ENCODE assay signal across 27 mouse cellular contexts in the genomic region with DNA sequence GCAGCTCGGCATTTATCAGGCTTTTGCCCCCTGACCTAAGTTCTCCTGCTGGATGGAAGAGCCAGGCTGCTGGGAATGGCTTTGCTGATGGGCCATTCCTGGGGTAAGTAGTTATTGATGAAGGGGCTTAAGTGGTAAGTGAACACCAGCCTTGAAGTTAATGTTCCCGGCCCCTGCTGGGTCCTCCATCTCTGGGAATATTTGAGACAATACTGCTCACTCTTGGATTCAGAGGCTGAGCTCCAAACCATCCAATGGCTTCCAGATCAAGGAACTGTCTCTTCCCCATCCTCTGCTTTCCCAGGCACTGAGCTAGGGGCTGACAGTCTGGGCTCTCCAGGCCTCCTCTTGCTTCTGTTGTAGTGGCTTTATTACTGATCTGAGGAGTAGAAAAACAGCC.
A peak's percentile ranks its signal among the peaks of the same experiment; 100 is the strongest.
DNase-seq lines count a peak whose midpoint lies in the region; ATAC-seq lines count a peak whose summit lies in the region.
"Had no signal": no experiment of that assay in that cellular context is flagged by ENCODE, and none has a peak within 500 bp of the region (broad histone marks: within the 10 kb centered on the region; RNA-seq: fewer than 3 reads in every experiment).

No protein-coding gene starts in this region.

- DNase-seq in hindbrain, embryonic 11.5 days (ENCODE audit: low spot score) = no peak
- no peak for DNase-seq in hindbrain, embryonic 14.5 days (ENCODE audit: low spot score)
- DNase-seq in midbrain, embryonic 11.5 days (ENCODE audit: low spot score, missing footprints) = peak; percentile 79
- DNase-seq in neural tube, embryonic 11.5 days (ENCODE audit: low spot score) = peak; percentile 39
- DNase-seq in frontal cortex, postnatal 36 days (ENCODE audit: low spot score in 2 of 2) = no peak
- DNase-seq: adrenal gland, adult 2 months; adrenal gland, postnatal 14 days; cerebellum, adult 11 months; cerebellum, adult 2 months; cerebellum, adult 9-11 months; cerebellum, postnatal 25 days; gastrocnemius, adult 2 months; gastrocnemius, postnatal 14 days; heart, adult 18-20 months; heart, postnatal 14 days; heart, postnatal 4 days had no signal

- no peak overlapping the region for H3K4me3 ChIP-seq in hindbrain, embryonic 11.5 days (ENCODE audit: low read depth, low read length)
- no peak overlapping the region for H3K4me3 ChIP-seq in hindbrain, embryonic 14.5 days (replicated peaks; ENCODE audit: low read length)
- no peak overlapping the region for H3K4me3 ChIP-seq in midbrain, embryonic 11.5 days (ENCODE audit: low read depth, low read length)
- H3K4me3 ChIP-seq in midbrain, embryonic 16.5 days (ENCODE audit: low read depth, low read length) = no peak overlapping the region
- H3K4me3 ChIP-seq in neural tube, embryonic 11.5 days (ENCODE audit: low read depth, low read length) = no peak overlapping the region
- no peak overlapping the region for H3K4me3 ChIP-seq in neural tube, embryonic 15.5 days (replicated peaks)
- H3K4me3 ChIP-seq in limb, embryonic 12.5 days (replicated peaks) = no peak overlapping the region
- H3K4me3 ChIP-seq: forebrain, embryonic 10.5 days; forebrain, embryonic 13.5 days; gastrocnemius, adult 2 months; heart, embryonic 10.5 days; heart, embryonic 13.5 days; hindbrain, embryonic 15.5 days had no signal

- H3K27ac ChIP-seq in hindbrain, embryonic 11.5 days (ENCODE audit: low read depth, low read length) = 0 out of 2 replicates have a peak overlapping the region, but pooled peaks have one; percentile 37
- H3K27ac ChIP-seq in hindbrain, embryonic 14.5 days = no peak overlapping the region
- no peak overlapping the region for H3K27ac ChIP-seq in midbrain, embryonic 11.5 days (ENCODE audit: low read depth, low read length)
- H3K27ac ChIP-seq in midbrain, embryonic 16.5 days (ENCODE audit: low read length) = no peak overlapping the region
- H3K27ac ChIP-seq in neural tube, embryonic 11.5 days (ENCODE audit: low read depth, low read length) = no peak overlapping the region
- H3K27ac ChIP-seq in neural tube, embryonic 15.5 days (replicated peaks) = no peak overlapping the region
- H3K27ac ChIP-seq in limb, embryonic 12.5 days = 0 out of 2 replicates have a peak overlapping the region, but pooled peaks have one; percentile 29
- H3K27ac ChIP-seq: forebrain, embryonic 10.5 days; forebrain, embryonic 13.5 days; gastrocnemius, adult 2 months; heart, embryonic 10.5 days; heart, embryonic 13.5 days; hindbrain, embryonic 15.5 days had no signal

- no peaks in the 10 kb centered on the region for H3K9me3 ChIP-seq in hindbrain, embryonic 11.5 days (ENCODE audit: control insufficient read depth, low read length)
- H3K9me3 ChIP-seq in hindbrain, embryonic 14.5 days (ENCODE audit: control insufficient read depth, low read length) = no peaks in the 10 kb centered on the region
- no peaks in the 10 kb centered on the region for H3K9me3 ChIP-seq in midbrain, embryonic 11.5 days (ENCODE audit: control insufficient read depth, low read length)
- no peaks in the 10 kb centered on the region for H3K9me3 ChIP-seq in midbrain, embryonic 16.5 days (replicated peaks; ENCODE audit: control insufficient read depth, low read length, poor library complexity, severe bottlenecking)
- no peaks in the 10 kb centered on the region for H3K9me3 ChIP-seq in neural tube, embryonic 11.5 days (ENCODE audit: control insufficient read depth, low read length)
- no peaks in the 10 kb centered on the region for H3K9me3 ChIP-seq in neural tube, embryonic 15.5 days (replicated peaks)
- H3K9me3 ChIP-seq in limb, embryonic 12.5 days = no peaks in the 10 kb centered on the region
- H3K9me3 ChIP-seq: forebrain, embryonic 10.5 days; forebrain, embryonic 13.5 days; heart, embryonic 10.5 days; heart, embryonic 13.5 days; hindbrain, embryonic 15.5 days had no signal

- WGBS in hindbrain, embryonic 11.5 days = 52% methylated on average over 2 of the region's 2 CpGs
- WGBS in hindbrain, embryonic 14.5 days = 44% methylated on average over 2 of the region's 2 CpGs
- WGBS in midbrain, embryonic 11.5 days = 28% methylated on average over 2 of the region's 2 CpGs
- WGBS in midbrain, embryonic 16.5 days = 36% methylated on average over 2 of the region's 2 CpGs
- 35% methylated on average over 2 of the region's 2 CpGs for WGBS in neural tube, embryonic 11.5 days
- 59% methylated on average over 2 of the region's 2 CpGs for WGBS in neural tube, embryonic 15.5 days
- 29% methylated on average over 2 of the region's 2 CpGs for WGBS in limb, embryonic 12.5 days

- H3K4me1 ChIP-seq in hindbrain, embryonic 11.5 days (replicated peaks; ENCODE audit: control insufficient read depth, insufficient read depth, low read length) = no peaks in the 10 kb centered on the region
- H3K4me1 ChIP-seq in hindbrain, embryonic 14.5 days (replicated peaks; ENCODE audit: control insufficient read depth, insufficient read depth, low read length) = no peaks in the 10 kb centered on the region
- H3K4me1 ChIP-seq in midbrain, embryonic 11.5 days (ENCODE audit: control insufficient read depth, insufficient read depth, low read length) = no peaks in the 10 kb centered on the region
- no peaks in the 10 kb centered on the region for H3K4me1 ChIP-seq in midbrain, embryonic 16.5 days (ENCODE audit: control insufficient read depth, insufficient read depth, low read length)
- peaks cover 4% of the 10 kb centered on the region; the same call in 1 of the 2 replicates for H3K4me1 ChIP-seq in neural tube, embryonic 11.5 days (ENCODE audit: control insufficient read depth, insufficient read depth, low read length)
- 0 out of 2 replicates have a peak, but pooled peaks cover 5% of the 10 kb centered on the region for H3K4me1 ChIP-seq in neural tube, embryonic 15.5 days
- peaks cover 13% of the 10 kb centered on the region for H3K4me1 ChIP-seq in limb, embryonic 12.5 days (replicated peaks)
- H3K4me1 ChIP-seq: forebrain, embryonic 13.5 days had no signal

- no peak overlapping the region for H3K9ac ChIP-seq in hindbrain, embryonic 11.5 days (ENCODE audit: low read depth, low read length)
- no peak overlapping the region for H3K9ac ChIP-seq in hindbrain, embryonic 14.5 days
- no peak overlapping the region for H3K9ac ChIP-seq in midbrain, embryonic 11.5 days (ENCODE audit: low read length)
- no peak overlapping the region for H3K9ac ChIP-seq in midbrain, embryonic 16.5 days (ENCODE audit: low read depth, low read length)
- no peak overlapping the region for H3K9ac ChIP-seq in neural tube, embryonic 11.5 days (ENCODE audit: low read length)
- H3K9ac ChIP-seq in neural tube, embryonic 15.5 days (replicated peaks) = no peak overlapping the region
- no peak overlapping the region for H3K9ac ChIP-seq in limb, embryonic 12.5 days (replicated peaks)
- H3K9ac ChIP-seq: forebrain, embryonic 13.5 days; heart, embryonic 13.5 days; hindbrain, embryonic 15.5 days had no signal

- H3K36me3 ChIP-seq in hindbrain, embryonic 11.5 days (ENCODE audit: control insufficient read depth, insufficient read depth, low read length) = no peaks in the 10 kb centered on the region
- H3K36me3 ChIP-seq in hindbrain, embryonic 14.5 days (replicated peaks; ENCODE audit: control insufficient read depth, insufficient read depth) = no peaks in the 10 kb centered on the region
- no peaks in the 10 kb centered on the region for H3K36me3 ChIP-seq in midbrain, embryonic 11.5 days (ENCODE audit: control insufficient read depth, insufficient read depth, low read length)
- H3K36me3 ChIP-seq in midbrain, embryonic 16.5 days (ENCODE audit: control insufficient read depth, insufficient read depth, low read length) = no peaks in the 10 kb centered on the region
- H3K36me3 ChIP-seq in neural tube, embryonic 11.5 days (ENCODE audit: control insufficient read depth, insufficient read depth, low read length) = no peaks in the 10 kb centered on the region
- H3K36me3 ChIP-seq in neural tube, embryonic 15.5 days = no peaks in the 10 kb centered on the region
- no peaks in the 10 kb centered on the region for H3K36me3 ChIP-seq in limb, embryonic 12.5 days
- H3K36me3 ChIP-seq: forebrain, embryonic 10.5 days; heart, embryonic 10.5 days; heart, embryonic 13.5 days; hindbrain, embryonic 15.5 days had no signal

- H3K4me2 ChIP-seq in hindbrain, embryonic 11.5 days (replicated peaks; ENCODE audit: low read depth, low read length) = no peak overlapping the region
- no peak overlapping the region for H3K4me2 ChIP-seq in hindbrain, embryonic 14.5 days (replicated peaks)
- no peak overlapping the region for H3K4me2 ChIP-seq in midbrain, embryonic 11.5 days
- H3K4me2 ChIP-seq in midbrain, embryonic 16.5 days (ENCODE audit: low read length) = no peak overlapping the region
- no peak overlapping the region for H3K4me2 ChIP-seq in neural tube, embryonic 11.5 days (ENCODE audit: low read depth)
- no peak overlapping the region for H3K4me2 ChIP-seq in neural tube, embryonic 15.5 days
- H3K4me2 ChIP-seq in limb, embryonic 12.5 days = no peak overlapping the region
- H3K4me2 ChIP-seq: forebrain, embryonic 13.5 days; heart, embryonic 13.5 days; hindbrain, embryonic 15.5 days had no signal

- no peaks in the 10 kb centered on the region for H3K27me3 ChIP-seq in hindbrain, embryonic 11.5 days (ENCODE audit: control insufficient read depth, insufficient read depth, low read length)
- no peaks in the 10 kb centered on the region for H3K27me3 ChIP-seq in hindbrain, embryonic 14.5 days (ENCODE audit: control insufficient read depth, insufficient read depth, low read length)
- H3K27me3 ChIP-seq in midbrain, embryonic 11.5 days (ENCODE audit: control insufficient read depth, insufficient read depth, low read length) = no peaks in the 10 kb centered on the region
- H3K27me3 ChIP-seq in midbrain, embryonic 16.5 days (ENCODE audit: control insufficient read depth, insufficient read depth, low read depth, low read length) = no peaks in the 10 kb centered on the region
- no peaks in the 10 kb centered on the region for H3K27me3 ChIP-seq in neural tube, embryonic 11.5 days (ENCODE audit: control insufficient read depth, insufficient read depth, low read length)
- H3K27me3 ChIP-seq in neural tube, embryonic 15.5 days (replicated peaks) = no peaks in the 10 kb centered on the region
- no peaks in the 10 kb centered on the region for H3K27me3 ChIP-seq in limb, embryonic 12.5 days
- H3K27me3 ChIP-seq: heart, embryonic 13.5 days; hindbrain, embryonic 15.5 days had no signal

- ATAC-seq in hindbrain, embryonic 11.5 days (ENCODE audit: low FRiP score) = no peak
- no peak for ATAC-seq in hindbrain, embryonic 14.5 days (ENCODE audit: low FRiP score)
- no peak for ATAC-seq in midbrain, embryonic 11.5 days (ENCODE audit: low FRiP score)
- ATAC-seq in midbrain, embryonic 16.5 days = no peak
- no peak for ATAC-seq in neural tube, embryonic 11.5 days (ENCODE audit: insufficient read depth, low FRiP score, low TSS enrichment)
- ATAC-seq in neural tube, embryonic 15.5 days (ENCODE audit: low FRiP score) = no peak
- no peak for ATAC-seq in limb, embryonic 12.5 days (ENCODE audit: insufficient number of reproducible peaks, insufficient read depth, low FRiP score, low TSS enrichment, low read depth)
- ATAC-seq: CD4-positive, CD25-positive, alpha-beta regulatory T cell, adult 4 months; forebrain, embryonic 13.5 days; forebrain, embryonic 16.5 days; inflammation-experienced regulatory T-cells, adult 6 months had no signal

Comparison
In these comparisons a context has a peak if more than half of its experiments do, and no peak if none do; other contexts are left out.
1. H3K27ac ChIP-seq: peak in hindbrain, embryonic 11.5 days (single experiment) and limb, embryonic 12.5 days (single experiment); none in hindbrain, embryonic 14.5 days (single experiment), midbrain, embryonic 11.5 days (single experiment), midbrain, embryonic 16.5 days (single experiment), neural tube, embryonic 11.5 days (single experiment) and neural tube, embryonic 15.5 days (single experiment).
2. DNase-seq: peak in midbrain, embryonic 11.5 days (single experiment) and neural tube, embryonic 11.5 days (single experiment); none in hindbrain, embryonic 11.5 days (single experiment), hindbrain, embryonic 14.5 days (single experiment) and frontal cortex, postnatal 36 days (0 of 2).